Mouse (Mus musculus): ENCODE data around the gene Plvap. TPM values are rescaled to one million over a fixed set of nuclear protein-coding genes. Genes with fewer than 3 reads are reported as not detected.
A peak's percentile ranks its signal among the peaks of the same experiment; 100 is the strongest.

Gene Plvap
- polyA plus RNA-seq (2015; fragmentation: Nextera tagmentation; extraction: Ambion mirVana), result 109 and 111 TPM in 2 replicates

DNA sequence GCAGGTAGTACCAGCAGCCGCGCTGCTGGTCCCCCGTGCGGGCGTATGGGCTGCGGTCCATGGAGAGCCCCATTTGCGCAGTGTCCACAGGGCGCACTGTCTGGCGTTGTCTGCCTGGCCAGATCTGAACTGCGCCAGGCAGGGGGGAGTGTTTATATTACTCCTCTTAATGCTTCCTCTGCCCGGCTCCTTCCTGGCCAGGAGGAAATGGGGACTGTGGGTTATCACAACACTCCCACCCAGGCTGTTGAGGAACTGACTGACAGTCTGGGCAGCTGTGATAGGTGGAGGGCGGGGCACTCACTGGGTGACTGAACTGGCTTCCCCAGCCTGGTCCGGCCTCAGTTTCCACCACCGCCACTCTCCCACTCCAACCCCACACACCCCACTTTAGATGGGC, at the start of gene Plvap:
Gene Plvap (minus strand): TSS at position 109 of the 400 bp plus-strand sequence.
- Histone ChIP-seq H3K27me3 (replicated peaks; ENCODE audit: control insufficient read depth, insufficient read depth, low read length) (peaks cover 23% of the 10 kb centered on the region), H3K27ac (ENCODE audit: low read depth, low read length) (no peak within 1 kb of the TSS), H3K9ac (ENCODE audit: low read depth, low read length) (no peak within 1 kb of the TSS), H3K9me3 (ENCODE audit: control insufficient read depth) (no peaks in the 10 kb centered on the region), H3K36me3 (ENCODE audit: control insufficient read depth, insufficient read depth) (no peaks in the 10 kb centered on the region), H3K4me2 (replicated peaks; ENCODE audit: low read depth) (no peak within 1 kb of the TSS), H3K4me1 (replicated peaks; ENCODE audit: control insufficient read depth, insufficient read depth, low read length) (no peaks in the 10 kb centered on the region), H3K4me3 (ENCODE audit: low read depth, low read length) (peak within 1 kb of the TSS; percentile 11; the same call in 1 of the 2 replicates)
- no peak for TF ChIP-seq CTCF (IDR thresholded peaks at IDR 0.05; ENCODE audit: low read depth)
- no peak for ATAC-seq
- 33% methylated on average over 14 of the region's 14 CpGs for WGBS

DNA sequence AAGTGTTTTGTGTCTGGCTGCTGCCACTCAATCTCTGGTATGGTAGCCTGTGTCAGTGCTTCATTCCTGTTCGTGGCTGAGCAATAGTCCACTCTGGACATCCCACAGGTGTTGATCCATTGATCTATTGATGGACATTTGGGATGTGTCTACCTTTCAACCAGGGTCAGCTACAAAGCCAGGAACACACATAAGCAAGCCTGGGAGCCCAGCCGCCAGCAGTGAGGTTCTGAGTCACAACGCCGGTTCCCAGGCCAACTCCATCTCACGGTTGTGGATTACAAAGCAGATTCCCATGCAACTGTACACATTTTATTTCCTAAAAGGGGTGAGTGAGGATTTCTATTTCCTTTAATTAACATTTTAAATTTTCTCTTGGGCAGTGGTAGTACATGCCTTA, 49.2 kb upstream of the Plvap start:
- no peak overlapping the region for H3K9ac ChIP-seq (ENCODE audit: low read depth, low read length)
- no peaks in the 10 kb centered on the region for H3K36me3 ChIP-seq (ENCODE audit: control insufficient read depth, insufficient read depth)
- no peak overlapping the region for H3K4me2 ChIP-seq (replicated peaks; ENCODE audit: low read depth)
- no peak for TF ChIP-seq CTCF (IDR thresholded peaks at IDR 0.05; ENCODE audit: low read depth)
- peaks cover 50% of the 10 kb centered on the region for H3K27me3 ChIP-seq (replicated peaks; ENCODE audit: control insufficient read depth, insufficient read depth, low read length)
- no peak overlapping the region for H3K27ac ChIP-seq (ENCODE audit: low read depth, low read length)
- WGBS, result 82% methylated on average over 5 of the region's 5 CpGs
- H3K9me3 ChIP-seq (ENCODE audit: control insufficient read depth), result no peaks in the 10 kb centered on the region; the same call in 1 of the 2 replicates
- no peak for ATAC-seq
- peaks cover 5% of the 10 kb centered on the region for H3K4me1 ChIP-seq (replicated peaks; ENCODE audit: control insufficient read depth, insufficient read depth, low read length)
- H3K4me3 ChIP-seq (ENCODE audit: low read depth, low read length), result no peak overlapping the region

DNA sequence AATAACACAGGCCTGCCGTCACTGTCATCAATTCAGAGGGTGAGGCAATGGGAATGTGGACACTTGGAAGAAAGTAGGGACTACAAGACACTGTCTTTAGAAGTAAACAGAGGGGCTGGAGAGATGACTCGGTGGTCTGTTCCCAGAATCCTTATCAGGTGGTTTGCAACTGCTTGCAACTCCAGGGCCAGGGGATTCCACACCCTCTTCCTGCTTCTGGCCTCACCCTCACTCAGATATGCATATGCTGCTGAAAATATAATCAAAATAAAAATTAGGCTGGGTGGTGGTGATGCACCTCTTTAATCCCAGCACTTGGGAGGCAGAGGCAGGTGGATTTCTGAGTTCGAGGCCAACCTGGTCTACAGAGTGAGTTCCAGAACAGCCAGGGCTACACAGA, 48.5 kb upstream of the Plvap start:
- 74% methylated on average over 3 of the region's 3 CpGs for WGBS
- Histone ChIP-seq H3K27ac (ENCODE audit: low read depth, low read length) (no peak overlapping the region), H3K36me3 (ENCODE audit: control insufficient read depth, insufficient read depth) (no peaks in the 10 kb centered on the region), H3K4me3 (ENCODE audit: low read depth, low read length) (no peak overlapping the region), H3K9me3 (ENCODE audit: control insufficient read depth) (no peaks in the 10 kb centered on the region; the same call in 1 of the 2 replicates), H3K4me1 (replicated peaks; ENCODE audit: control insufficient read depth, insufficient read depth, low read length) (peaks cover 5% of the 10 kb centered on the region), H3K4me2 (replicated peaks; ENCODE audit: low read depth) (no peak overlapping the region), H3K27me3 (replicated peaks; ENCODE audit: control insufficient read depth, insufficient read depth, low read length) (peaks cover 55% of the 10 kb centered on the region), H3K9ac (ENCODE audit: low read depth, low read length) (no peak overlapping the region)
- no peak for TF ChIP-seq CTCF (IDR thresholded peaks at IDR 0.05; ENCODE audit: low read depth)
- ATAC-seq, result no peak

DNA sequence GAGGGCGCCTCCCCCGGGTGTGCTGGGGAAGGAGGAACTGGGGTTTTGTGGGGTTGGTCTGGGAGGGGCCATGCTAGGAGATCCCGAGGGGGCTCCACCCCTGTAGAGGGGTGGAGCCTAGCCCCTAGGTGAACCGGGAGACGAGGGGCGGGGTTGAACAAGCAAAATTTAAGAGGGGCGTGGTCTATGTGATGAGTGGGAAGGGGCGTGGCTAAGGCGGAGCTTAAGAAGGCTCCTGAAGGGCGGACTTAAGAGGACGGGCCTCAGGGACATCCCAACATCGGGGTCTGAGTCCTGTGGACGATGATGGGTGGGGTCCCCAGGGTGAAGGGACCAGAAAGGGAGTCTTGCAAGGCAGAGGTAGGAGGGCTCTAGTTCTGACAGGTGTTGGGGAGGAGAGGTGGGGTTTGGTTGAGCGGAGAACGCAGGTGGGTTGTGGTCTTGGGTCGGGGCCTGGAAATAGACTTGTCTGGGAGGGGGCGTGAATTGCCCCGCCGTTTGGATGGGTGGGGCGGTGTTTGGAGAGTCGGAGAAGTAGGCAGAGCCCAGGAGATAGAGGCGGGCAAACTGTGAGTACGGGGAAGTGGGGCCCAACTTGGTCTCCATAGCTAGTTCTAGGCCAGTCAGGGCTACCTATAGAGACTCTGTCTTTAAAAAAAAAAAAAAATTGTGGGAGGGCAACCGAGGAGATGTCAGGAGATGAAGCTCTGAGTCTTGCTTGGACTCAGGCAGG, 47.6 kb upstream of the Plvap start:
- ATAC-seq, result peak; percentile 23
- TF ChIP-seq CTCF (IDR thresholded peaks at IDR 0.05; ENCODE audit: low read depth), result peak; percentile 19; the same call in 1 of the 2 replicates
- H3K27ac ChIP-seq (ENCODE audit: low read depth, low read length), result no peak overlapping the region
- H3K36me3 ChIP-seq (ENCODE audit: control insufficient read depth, insufficient read depth), result no peaks in the 10 kb centered on the region
- no peaks in the 10 kb centered on the region; the same call in 1 of the 2 replicates for H3K9me3 ChIP-seq (ENCODE audit: control insufficient read depth)
- H3K4me3 ChIP-seq (ENCODE audit: low read depth, low read length), result peak overlapping the region; percentile 49
- H3K4me2 ChIP-seq (replicated peaks; ENCODE audit: low read depth), result peak overlapping the region; percentile 85
- WGBS, result 2% methylated on average over 24 of the region's 24 CpGs
- H3K9ac ChIP-seq (ENCODE audit: low read depth, low read length), result peak overlapping the region; percentile 26; the same call in 1 of the 2 replicates
- peaks cover 55% of the 10 kb centered on the region for H3K27me3 ChIP-seq (replicated peaks; ENCODE audit: control insufficient read depth, insufficient read depth, low read length)
- peaks cover 5% of the 10 kb centered on the region for H3K4me1 ChIP-seq (replicated peaks; ENCODE audit: control insufficient read depth, insufficient read depth, low read length)

DNA sequence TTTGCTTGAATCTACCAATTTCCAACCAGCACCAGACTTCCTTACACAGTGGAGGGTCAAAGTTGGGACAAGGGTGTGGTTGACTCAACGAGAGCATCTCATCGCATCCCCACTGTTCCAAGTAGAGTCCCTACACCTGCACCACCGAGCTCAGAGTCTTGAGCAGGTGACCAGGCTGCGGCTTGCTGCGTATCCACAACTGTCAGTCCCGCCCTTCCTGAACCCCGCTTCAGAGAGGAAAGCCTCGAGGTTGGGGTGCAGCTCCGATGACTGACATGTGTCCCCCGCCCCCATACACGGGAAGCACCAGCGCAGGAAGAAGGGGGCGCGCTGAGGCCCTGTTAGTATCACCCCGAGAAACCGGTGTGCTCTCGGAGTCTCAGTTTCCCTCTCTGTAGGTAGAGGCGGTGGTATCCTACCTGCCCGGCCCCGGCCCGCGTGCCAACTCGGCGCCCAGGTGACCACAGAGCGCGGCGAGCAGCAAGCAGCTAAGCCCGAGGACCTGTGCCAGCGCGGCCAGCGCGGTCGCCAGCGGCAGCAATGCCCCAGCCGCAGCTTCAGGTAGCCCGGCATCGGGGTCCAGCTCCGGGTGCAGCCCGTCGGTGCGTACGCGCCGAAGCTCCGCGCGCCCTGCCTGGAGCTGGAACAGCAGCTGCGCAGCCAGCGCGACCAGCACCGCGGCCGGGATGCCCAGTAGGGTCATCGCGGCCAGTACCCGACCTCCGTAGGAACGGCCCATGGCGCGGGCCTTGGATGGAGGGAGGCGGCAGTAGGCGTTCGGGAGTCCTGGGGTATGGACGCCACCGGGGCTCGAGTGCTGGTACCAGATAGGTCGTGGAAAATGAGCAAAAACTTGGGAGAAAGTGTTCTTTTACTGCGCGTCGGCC, 46.8 kb upstream of the Plvap start, which contains the start of gene Tmem221:
Gene Tmem221 (minus strand): TSS at position 801 of the 887 bp plus-strand sequence.
- Histone ChIP-seq H3K9me3 (ENCODE audit: control insufficient read depth) (no peaks in the 10 kb centered on the region), H3K27ac (ENCODE audit: low read depth, low read length) (no peak within 1 kb of the TSS), H3K4me2 (replicated peaks; ENCODE audit: low read depth) (peak within 1 kb of the TSS; percentile 85), H3K4me1 (replicated peaks; ENCODE audit: control insufficient read depth, insufficient read depth, low read length) (peaks cover 5% of the 10 kb centered on the region), H3K36me3 (ENCODE audit: control insufficient read depth, insufficient read depth) (no peaks in the 10 kb centered on the region), H3K4me3 (ENCODE audit: low read depth, low read length) (peak within 1 kb of the TSS; percentile 49), H3K27me3 (replicated peaks; ENCODE audit: control insufficient read depth, insufficient read depth, low read length) (peaks cover 55% of the 10 kb centered on the region), H3K9ac (ENCODE audit: low read depth, low read length) (peak within 1 kb of the TSS; percentile 26)
- TF ChIP-seq CTCF (IDR thresholded peaks at IDR 0.05; ENCODE audit: low read depth), result no peak; the same call in 1 of the 2 replicates
- peak; percentile 8; the same call in 1 of the 2 replicates for ATAC-seq
- 4% methylated on average over 70 of the region's 70 CpGs for WGBS

DNA sequence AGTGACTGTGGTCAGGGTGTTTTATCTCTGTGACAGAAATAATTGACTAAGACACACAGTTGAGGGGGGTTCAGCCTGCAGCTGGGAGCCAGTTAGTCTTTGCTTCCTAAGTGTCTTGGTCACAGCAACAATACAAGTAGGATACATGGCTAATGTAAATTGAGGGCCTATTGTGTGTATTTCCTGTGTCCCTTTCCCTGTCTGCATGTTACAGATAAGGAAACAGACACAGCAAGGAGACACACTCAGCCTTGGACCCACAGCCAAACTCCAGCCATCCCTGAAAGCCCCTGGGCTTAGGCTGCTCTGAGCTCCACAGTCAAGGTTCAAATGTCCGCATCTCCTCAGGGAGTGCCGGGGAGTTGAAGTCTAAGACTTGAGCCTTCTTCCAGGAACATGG, 43.1 kb upstream of the Plvap start:
- Histone ChIP-seq H3K9me3 (ENCODE audit: control insufficient read depth) (no peaks in the 10 kb centered on the region), H3K27me3 (replicated peaks; ENCODE audit: control insufficient read depth, insufficient read depth, low read length) (peaks cover 30% of the 10 kb centered on the region), H3K9ac (ENCODE audit: low read depth, low read length) (no peak overlapping the region), H3K4me3 (ENCODE audit: low read depth, low read length) (no peak overlapping the region), H3K4me1 (replicated peaks; ENCODE audit: control insufficient read depth, insufficient read depth, low read length) (no peaks in the 10 kb centered on the region), H3K27ac (ENCODE audit: low read depth, low read length) (no peak overlapping the region), H3K36me3 (ENCODE audit: control insufficient read depth, insufficient read depth) (0 out of 2 replicates have a peak, but pooled peaks cover under 1% of the 10 kb centered on the region), H3K4me2 (replicated peaks; ENCODE audit: low read depth) (no peak overlapping the region)
- ATAC-seq, result no peak
- whole genome bisulfite sequencing, result 69% methylated on average over 2 of the region's 2 CpGs
- no peak for TF ChIP-seq CTCF (IDR thresholded peaks at IDR 0.05; ENCODE audit: low read depth)

Measured in intestine, postnatal 0 days (tissue).